In genomic region chr10:79717640-79718357, GRCm38 (mm10) we compare ENCODE assay signal across 8 mouse cellular contexts. TPM values are rescaled to one million over a fixed set of nuclear protein-coding genes. Genes with fewer than 3 reads are reported as not detected.
DNase-seq lines count a peak whose midpoint lies in the region; ATAC-seq and TF ChIP-seq lines count a peak whose summit lies in the region.

No protein-coding gene starts in this region.

- no peak for TF ChIP-seq EP300 in liver, embryonic 14.5 days (IDR thresholded peaks at IDR 0.05; ENCODE audit: low read depth)

- no peaks in the 10 kb centered on the region for H3K36me3 ChIP-seq in forebrain, embryonic 13.5 days (ENCODE audit: poor library complexity, severe bottlenecking)
- no peaks in the 10 kb centered on the region for H3K36me3 ChIP-seq in hindbrain, embryonic 16.5 days (ENCODE audit: control insufficient read depth, insufficient read depth, low read length)
- 0 out of 2 replicates have a peak, but pooled peaks cover 4% of the 10 kb centered on the region for H3K36me3 ChIP-seq in liver, embryonic 14.5 days (replicated peaks; ENCODE audit: control insufficient read depth, insufficient read depth, low read depth)

- H3K4me2 ChIP-seq in forebrain, embryonic 13.5 days = peak overlapping the region; percentile 94
- peak overlapping the region; percentile 71 for H3K4me2 ChIP-seq in hindbrain, embryonic 16.5 days (ENCODE audit: low read length)
- no peak overlapping the region for H3K4me2 ChIP-seq in liver, embryonic 14.5 days (ENCODE audit: low read depth)

- no peak for ATAC-seq in CD4-positive, CD25-positive, alpha-beta regulatory T cell, adult 4 months
- ATAC-seq in forebrain, embryonic 13.5 days = no peak
- no peak for ATAC-seq in hindbrain, embryonic 16.5 days
- ATAC-seq in liver, embryonic 14.5 days (ENCODE audit: insufficient read depth) = no peak

- no peak for TF ChIP-seq CTCF in liver, embryonic 14.5 days (IDR thresholded peaks at IDR 0.05; ENCODE audit: low read depth)

- peaks cover 16% of the 10 kb centered on the region for H3K4me1 ChIP-seq in forebrain, embryonic 13.5 days
- peaks cover 18% of the 10 kb centered on the region for H3K4me1 ChIP-seq in hindbrain, embryonic 16.5 days (ENCODE audit: control insufficient read depth, insufficient read depth, low read depth, low read length)
- peaks cover 5 to 10% of the 10 kb centered on the region in 2 experiments for H3K4me1 ChIP-seq in liver, embryonic 14.5 days (replicated peaks; ENCODE audit: control insufficient read depth in 2 of 2, insufficient read depth in 2 of 2, low read length in 1 of 2)

- DNase-seq in CD4-positive, CD25-positive, alpha-beta regulatory T cell, adult 2 months (ENCODE audit: low read depth, low spot score) = peak; percentile 75
- peak; percentile 48 for DNase-seq in c-Kit-negative CD71-positive TER-119-positive erythroid progenitor cells, embryonic 14.5 days (ENCODE audit: low read depth, low spot score)
- DNase-seq in liver, embryonic 14.5 days (ENCODE audit: low read depth in 3 of 3, low spot score in 3 of 3) = peak; percentile 67 to 69 (median 68)
- DNase-seq in neural tube, embryonic 10.5 days (ENCODE audit: extremely low spot score, low spot score) = peak; percentile 82
- peak; percentile 78 for DNase-seq in urinary bladder, postnatal 14 days (ENCODE audit: low spot score)

- H3K9me3 ChIP-seq in forebrain, embryonic 13.5 days (replicated peaks) = no peaks in the 10 kb centered on the region
- H3K9me3 ChIP-seq in hindbrain, embryonic 16.5 days (ENCODE audit: control insufficient read depth, low read length) = no peaks in the 10 kb centered on the region
- H3K9me3 ChIP-seq in liver, embryonic 14.5 days (ENCODE audit: control insufficient read depth, low read length) = no peaks in the 10 kb centered on the region

- 2% methylated on average over 43 of the region's 43 CpGs for WGBS in forebrain, embryonic 13.5 days
- 3% methylated on average over 43 of the region's 43 CpGs for WGBS in hindbrain, embryonic 16.5 days
- WGBS in liver, embryonic 14.5 days (ENCODE audit: insufficient replicate concordance) = 8% methylated on average over 43 of the region's 43 CpGs

- peaks cover 58% of the 10 kb centered on the region for H3K27me3 ChIP-seq in forebrain, embryonic 13.5 days
- peaks cover 7% of the 10 kb centered on the region for H3K27me3 ChIP-seq in hindbrain, embryonic 16.5 days (replicated peaks; ENCODE audit: control insufficient read depth, insufficient read depth, low read length)
- H3K27me3 ChIP-seq in liver, embryonic 14.5 days (ENCODE audit: control insufficient read depth, insufficient read depth, low read length) = peaks cover 45% of the 10 kb centered on the region

- no peak overlapping the region for H3K27ac ChIP-seq in forebrain, embryonic 13.5 days
- H3K27ac ChIP-seq in hindbrain, embryonic 16.5 days (ENCODE audit: low read depth, low read length) = no peak overlapping the region
- no peak overlapping the region for H3K27ac ChIP-seq in liver, embryonic 14.5 days

- H3K9ac ChIP-seq in forebrain, embryonic 13.5 days = no peak overlapping the region
- H3K9ac ChIP-seq in hindbrain, embryonic 16.5 days (ENCODE audit: low read depth, low read length) = peak overlapping the region; percentile 88
- no peak overlapping the region for H3K9ac ChIP-seq in liver, embryonic 14.5 days (replicated peaks)

- peak overlapping the region; percentile 64 for H3K4me3 ChIP-seq in forebrain, embryonic 13.5 days
- peak overlapping the region; percentile 78 for H3K4me3 ChIP-seq in hindbrain, embryonic 16.5 days (ENCODE audit: low read length)
- no peak overlapping the region for H3K4me3 ChIP-seq in liver, embryonic 14.5 days (ENCODE audit: insufficient read depth in 1 of 2, low read depth in 2 of 2, low read length in 2 of 2)

RNA-seq across cellular contexts. Expression of gene Hcn2, which starts 1.4 kb away (rescaled TPM):
- polyA plus RNA-seq in CD4-positive, CD25-positive, alpha-beta regulatory T cell, adult 4 months (2017; shearing (Covaris generic)) = not detected
- 0.06 and 0.10 TPM in 2 replicates for polyA plus RNA-seq in forebrain, embryonic 13.5 days (2015; fragmentation: Nextera tagmentation; extraction: Ambion mirVana)
- polyA plus RNA-seq in hindbrain, embryonic 16.5 days (2015; fragmentation: Nextera tagmentation; extraction: Ambion mirVana) = 1.2 and 1.4 TPM in 2 replicates
- polyA plus RNA-seq in liver, embryonic 14.5 days (2012; rRNA removed) = 0.09 and 0.17 TPM in 2 replicates
- not detected in 2 replicates for polyA plus RNA-seq in liver, embryonic 14.5 days (2014; fragmentation: Nextera tagmentation; extraction: Ambion mirVana)

RNA-seq across cellular contexts. Expression of gene Bsg, which starts 13.5 kb away (rescaled TPM):
- 100 to 1,000 TPM; 127 to 129 TPM for polyA plus RNA-seq in CD4-positive, CD25-positive, alpha-beta regulatory T cell, adult 4 months (2017; shearing (Covaris generic))
- 489 and 502 TPM in 2 replicates for polyA plus RNA-seq in forebrain, embryonic 13.5 days (2015; fragmentation: Nextera tagmentation; extraction: Ambion mirVana)
- polyA plus RNA-seq in hindbrain, embryonic 16.5 days (2015; fragmentation: Nextera tagmentation; extraction: Ambion mirVana) = 1,077 and 1,193 TPM in 2 replicates
- 469 and 579 TPM in 2 replicates for polyA plus RNA-seq in liver, embryonic 14.5 days (2012; rRNA removed)
- polyA plus RNA-seq in liver, embryonic 14.5 days (2014; fragmentation: Nextera tagmentation; extraction: Ambion mirVana) = 809 and 828 TPM in 2 replicates

RNA-seq across cellular contexts. Expression of gene Polrmt, which starts 28.6 kb away (rescaled TPM):
- 10 to 100 TPM; 18.0 to 23.4 TPM for polyA plus RNA-seq in CD4-positive, CD25-positive, alpha-beta regulatory T cell, adult 4 months (2017; shearing (Covaris generic))
- polyA plus RNA-seq in forebrain, embryonic 13.5 days (2015; fragmentation: Nextera tagmentation; extraction: Ambion mirVana) = 39.1 and 43.8 TPM in 2 replicates
- polyA plus RNA-seq in hindbrain, embryonic 16.5 days (2015; fragmentation: Nextera tagmentation; extraction: Ambion mirVana) = 37.1 and 50.6 TPM in 2 replicates
- polyA plus RNA-seq in liver, embryonic 14.5 days (2012; rRNA removed) = 17.4 and 17.9 TPM in 2 replicates
- polyA plus RNA-seq in liver, embryonic 14.5 days (2014; fragmentation: Nextera tagmentation; extraction: Ambion mirVana) = 10.1 and 13.3 TPM in 2 replicates

RNA-seq across cellular contexts. Expression of gene Gzmm, which starts 29.0 kb away (rescaled TPM):
- polyA plus RNA-seq in CD4-positive, CD25-positive, alpha-beta regulatory T cell, adult 4 months (2017; shearing (Covaris generic)) = 1 to 10 TPM in 1 of 2 experiments, under 1 TPM in 1; 0.49 to 1.1 TPM
- polyA plus RNA-seq in forebrain, embryonic 13.5 days (2015; fragmentation: Nextera tagmentation; extraction: Ambion mirVana) = 1.3 and 1.4 TPM in 2 replicates
- polyA plus RNA-seq in hindbrain, embryonic 16.5 days (2015; fragmentation: Nextera tagmentation; extraction: Ambion mirVana) = 1.7 TPM in 2 replicates
- polyA plus RNA-seq in liver, embryonic 14.5 days (2012; rRNA removed) = 0.13 TPM in 2 replicates
- polyA plus RNA-seq in liver, embryonic 14.5 days (2014; fragmentation: Nextera tagmentation; extraction: Ambion mirVana) = not detected in 2 replicates

RNA-seq across cellular contexts. Expression of gene Cdc34, which starts 35.8 kb away (rescaled TPM):
- polyA plus RNA-seq in CD4-positive, CD25-positive, alpha-beta regulatory T cell, adult 4 months (2017; shearing (Covaris generic)) = 10 to 100 TPM; 20.8 to 27.3 TPM
- 101 and 109 TPM in 2 replicates for polyA plus RNA-seq in forebrain, embryonic 13.5 days (2015; fragmentation: Nextera tagmentation; extraction: Ambion mirVana)
- 73.5 and 84.7 TPM in 2 replicates for polyA plus RNA-seq in hindbrain, embryonic 16.5 days (2015; fragmentation: Nextera tagmentation; extraction: Ambion mirVana)
- polyA plus RNA-seq in liver, embryonic 14.5 days (2012; rRNA removed) = 106 and 127 TPM in 2 replicates
- 115 and 124 TPM in 2 replicates for polyA plus RNA-seq in liver, embryonic 14.5 days (2014; fragmentation: Nextera tagmentation; extraction: Ambion mirVana)

Comparison
In these comparisons a context has a peak if more than half of its experiments do, and no peak if none do; other contexts are left out.
1. H3K4me3 ChIP-seq: peak in forebrain, embryonic 13.5 days (single experiment) and hindbrain, embryonic 16.5 days (single experiment); none in liver, embryonic 14.5 days (0 of 2).
2. Peak in every context shown above with its lines, with median percentiles within 50 percentile points of each other: DNase-seq.